Mouse (Mus musculus): ENCODE data around the gene Rptor.

The Rptor gene

GRCm38 (mm10) chr11:119939711-119940106 lies 337.0 kb downstream of the Rptor start:
- DNase-seq = no peak

GRCm38 (mm10) chr11:119940142-119940541 lies 337.4 kb downstream of the Rptor start:
- DNase-seq = no peak

GRCm38 (mm10) chr11:119941794-119942193 lies 339.1 kb downstream of the Rptor start:
- DNase-seq = no peak

GRCm38 (mm10) chr11:119942201-119942726 lies 339.6 kb downstream of the Rptor start:
- DNase-seq = peak in 1 of 2 experiments; percentile 71

- peak; percentile 98 to 99 for DNase-seq
These were observed 340.2 kb downstream of the Rptor start, which contains the start of gene Baiap2 for GRCm38 (mm10) chr11:119942727-119943427. Gene Baiap2, plus strand, starts transcription at chr11:119942763.

GRCm38 (mm10) chr11:119943428-119943988 lies 340.8 kb downstream of the Rptor start:
- peak in 1 of 2 experiments; percentile 42 for DNase-seq

GRCm38 (mm10) chr11:119945343-119945742 lies 342.6 kb downstream of the Rptor start:
- DNase-seq = peak; percentile 85 to 91

- no peak for DNase-seq
These were observed 344.7 kb downstream of the Rptor start for GRCm38 (mm10) chr11:119947426-119947825.

GRCm38 (mm10) chr11:119947897-119948296 lies 345.2 kb downstream of the Rptor start:
- no peak for DNase-seq

- DNase-seq = no peak
These were observed 345.6 kb downstream of the Rptor start for GRCm38 (mm10) chr11:119948305-119948704.

GRCm38 (mm10) chr11:119948803-119949202 lies 346.1 kb downstream of the Rptor start:
- peak; percentile 33 to 52 for DNase-seq

Data from lung, adult 18-20 months (tissue).